Mouse (Mus musculus) megakaryocyte, embryonic 14.5 days (primary cell): ENCODE results near the gene Gpbp1l1. TPM values are rescaled to one million over a fixed set of nuclear protein-coding genes. Genes with fewer than 3 reads are reported as not detected.

Experiments used
- H3K27me3 ChIP-seq: replicated peaks from 2 replicates; pipeline ENCODE3; 2012; ENCODE audit warnings: inconsistent platforms
- H3K36me3 ChIP-seq: replicated peaks from 2 replicates; pipeline ENCODE3; 2012; ENCODE audit warnings: low read length, inconsistent platforms, mixed read lengths
- H3K4me1 ChIP-seq: 2 replicates; pipeline ENCODE4 v1.6.1; 2012; ENCODE audit warnings: inconsistent platforms
- H3K4me3 ChIP-seq: replicated peaks from 2 replicates; pipeline ENCODE3; 2012; ENCODE audit warnings: moderate library complexity, mild to moderate bottlenecking, inconsistent platforms
- H3K9me3 ChIP-seq: 2 replicates; pipeline ENCODE4 v1.6.1; 2012; ENCODE audit warnings: inconsistent platforms
- FLI1 ChIP-seq: IDR thresholded peaks from 2 replicates; pipeline ENCODE4 v1.6.1; 2012; ENCODE audit warnings: low read length, inconsistent platforms, mixed read lengths
- GATA1 ChIP-seq: IDR thresholded peaks from 3 replicates; pipeline ENCODE4 v1.6.1; 2012; ENCODE audit warnings: mixed read lengths, low read length, inconsistent platforms, borderline replicate concordance
- polyA plus RNA-seq: library from polyadenylated mRNA; stranded (reverse); fragments of >175 nt; gene quantifications from 2 replicates; pipeline ENCODE4 v1.2.3, GENCODE M21; 2012; ENCODE audit warnings: low replicate concordance; ENCODE audit not compliant: insufficient read depth

The Gpbp1l1 gene
- polyA plus RNA-seq, result 3.6 and 4.9 TPM in 2 replicates

DNA sequence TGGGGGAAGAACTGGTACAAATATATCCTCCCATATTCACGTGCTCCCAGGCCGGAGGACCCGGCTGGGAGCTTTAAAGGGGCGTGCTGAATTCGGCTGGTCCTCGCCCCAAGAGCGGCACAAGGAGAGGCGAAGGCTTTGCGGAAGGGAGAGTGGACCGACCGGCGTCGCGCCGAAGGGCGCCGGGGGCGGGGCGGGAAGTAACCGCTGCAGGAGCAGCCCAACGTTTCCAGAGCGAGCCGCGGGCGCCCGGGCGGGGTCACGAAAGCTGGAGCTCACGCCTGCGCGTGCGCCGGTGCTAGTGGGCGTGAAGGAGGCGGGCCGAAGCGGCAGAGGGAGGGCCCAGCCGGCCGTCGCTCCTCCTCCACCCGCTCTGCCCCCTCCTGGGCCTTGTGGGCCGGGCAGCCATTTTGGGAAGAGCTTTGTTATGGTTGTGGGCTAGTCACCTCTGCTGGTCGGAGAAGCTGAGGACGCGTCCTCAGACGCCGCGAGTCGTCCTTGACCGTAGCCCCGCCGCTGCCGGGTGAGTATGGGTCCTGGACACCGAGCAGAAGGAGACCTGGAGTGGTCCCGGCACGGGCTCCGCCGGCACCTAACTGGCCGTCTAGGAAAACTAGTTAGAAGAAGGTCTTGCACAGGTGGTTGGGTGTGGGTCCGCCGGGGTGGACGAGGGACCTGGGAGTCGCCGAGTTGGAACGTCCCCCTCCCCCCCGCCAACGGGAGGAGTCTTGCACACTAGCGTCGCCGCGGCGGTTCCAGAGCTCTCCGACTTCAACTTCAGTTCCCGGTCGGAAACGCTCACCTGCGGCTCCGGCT is at the start of gene Gpbp1l1:
Gene Gpbp1l1, plus strand, starts transcription at position 353 of the 816 bp plus-strand sequence.
- Histone ChIP-seq H3K27me3 (no peaks in the 10 kb centered on the region), H3K9me3 (no peaks in the 10 kb centered on the region), H3K4me3 (peak within 1 kb of the TSS; percentile 99), H3K36me3 (peaks cover 26% of the 10 kb centered on the region), H3K4me1 (peaks cover 30% of the 10 kb centered on the region)
- TF ChIP-seq FLI1, result no peak
- no peak for TF ChIP-seq GATA1

DNA sequence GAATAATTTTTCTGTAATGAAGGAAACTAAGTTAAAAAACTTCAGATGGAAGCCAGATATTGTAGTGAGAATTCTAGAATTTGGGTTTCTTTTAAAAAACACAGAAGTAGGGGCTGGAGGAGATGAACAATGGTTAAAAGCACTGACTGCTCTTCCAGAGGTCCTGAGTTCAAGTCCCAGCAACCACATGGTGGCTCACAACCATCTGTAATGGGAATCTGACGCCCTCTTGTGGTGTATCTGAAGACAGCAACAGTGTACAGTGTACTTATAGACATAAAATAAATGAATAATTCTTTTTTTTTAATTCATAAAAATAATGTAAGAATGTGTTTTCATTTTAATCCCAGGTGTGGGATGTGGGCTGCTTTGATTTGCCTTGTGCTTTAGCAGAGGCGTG is 26.3 kb upstream of the Gpbp1l1 start:
- no peaks in the 10 kb centered on the region for H3K27me3 ChIP-seq
- TF ChIP-seq FLI1 (no peak), GATA1 (no peak)
- H3K4me1 ChIP-seq, result no peaks in the 10 kb centered on the region
- no peak overlapping the region for H3K4me3 ChIP-seq
- no peaks in the 10 kb centered on the region for H3K9me3 ChIP-seq
- H3K36me3 ChIP-seq, result peaks cover 64% of the 10 kb centered on the region

DNA sequence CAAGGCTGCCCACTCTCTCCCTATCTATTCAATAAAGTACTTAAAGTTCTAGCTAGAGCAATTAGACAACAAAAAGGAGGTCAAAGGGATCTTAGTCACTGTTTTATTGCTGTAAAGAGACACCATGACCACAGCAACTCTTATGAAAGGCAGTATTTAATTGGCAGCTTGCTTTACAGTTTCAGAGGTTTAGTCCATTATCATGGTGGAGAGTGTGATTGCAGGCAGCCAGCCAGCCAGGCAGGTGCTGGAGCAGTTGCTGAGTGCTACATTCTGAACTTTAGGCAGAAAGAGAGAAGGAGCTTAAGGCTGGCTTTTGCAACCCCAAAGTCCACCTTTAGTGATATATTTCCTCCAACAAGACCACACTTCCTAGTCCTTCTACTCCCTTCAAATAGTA is 21.1 kb upstream of the Gpbp1l1 start:
- Histone ChIP-seq H3K4me1 (peaks cover 5% of the 10 kb centered on the region), H3K4me3 (peak overlapping the region; percentile 7), H3K36me3 (peaks cover 52% of the 10 kb centered on the region), H3K27me3 (no peaks in the 10 kb centered on the region), H3K9me3 (no peaks in the 10 kb centered on the region)
- TF ChIP-seq FLI1 (no peak), GATA1 (no peak)

DNA sequence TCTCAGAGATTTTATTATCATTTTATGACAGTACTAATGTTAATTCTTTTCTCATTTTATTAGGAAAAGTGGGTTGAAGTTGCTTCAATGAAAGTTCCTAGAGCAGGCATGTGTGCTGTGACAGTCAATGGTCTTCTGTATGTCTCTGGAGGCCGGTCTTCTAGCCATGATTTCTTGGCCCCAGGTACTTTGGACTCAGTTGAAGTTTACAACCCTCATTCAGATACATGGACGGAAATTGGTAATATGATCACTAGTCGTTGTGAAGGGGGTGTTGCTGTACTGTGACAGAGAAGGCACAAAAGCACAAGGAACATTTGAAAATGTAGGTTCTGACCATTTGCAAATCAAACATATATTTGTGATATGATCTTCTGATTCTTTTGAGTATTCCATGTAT is 19.7 kb upstream of the Gpbp1l1 start:
- H3K4me1 ChIP-seq, result peaks cover 5% of the 10 kb centered on the region
- no peak overlapping the region for H3K4me3 ChIP-seq
- H3K36me3 ChIP-seq, result peaks cover 44% of the 10 kb centered on the region
- no peaks in the 10 kb centered on the region for H3K27me3 ChIP-seq
- H3K9me3 ChIP-seq, result no peaks in the 10 kb centered on the region
- TF ChIP-seq FLI1 (no peak), GATA1 (no peak)

DNA sequence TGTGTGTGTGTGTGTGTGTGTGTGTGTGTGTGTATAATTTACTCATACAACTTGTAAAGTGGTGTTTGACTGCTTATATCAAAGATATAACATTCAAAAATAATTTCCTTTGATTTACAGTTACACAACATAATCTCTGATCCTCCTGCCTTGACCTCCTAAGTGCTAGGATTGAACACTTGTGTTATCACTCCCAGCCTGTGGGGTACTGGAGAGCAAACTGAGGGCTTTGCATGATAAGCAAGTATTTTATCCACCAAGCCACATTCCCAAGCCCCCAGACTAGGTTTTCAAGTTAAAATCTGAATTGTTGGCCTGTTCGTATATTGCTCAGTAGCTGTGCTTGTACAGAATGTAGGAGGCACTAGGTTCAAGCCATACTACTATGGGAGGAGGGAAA is 7.0 kb upstream of the Gpbp1l1 start:
- Histone ChIP-seq H3K4me1 (no peaks in the 10 kb centered on the region; the same call in 1 of the 2 replicates), H3K27me3 (no peaks in the 10 kb centered on the region), H3K4me3 (no peak overlapping the region), H3K36me3 (peaks cover 37% of the 10 kb centered on the region), H3K9me3 (no peaks in the 10 kb centered on the region)
- no peak for TF ChIP-seq FLI1
- TF ChIP-seq GATA1, result no peak

DNA sequence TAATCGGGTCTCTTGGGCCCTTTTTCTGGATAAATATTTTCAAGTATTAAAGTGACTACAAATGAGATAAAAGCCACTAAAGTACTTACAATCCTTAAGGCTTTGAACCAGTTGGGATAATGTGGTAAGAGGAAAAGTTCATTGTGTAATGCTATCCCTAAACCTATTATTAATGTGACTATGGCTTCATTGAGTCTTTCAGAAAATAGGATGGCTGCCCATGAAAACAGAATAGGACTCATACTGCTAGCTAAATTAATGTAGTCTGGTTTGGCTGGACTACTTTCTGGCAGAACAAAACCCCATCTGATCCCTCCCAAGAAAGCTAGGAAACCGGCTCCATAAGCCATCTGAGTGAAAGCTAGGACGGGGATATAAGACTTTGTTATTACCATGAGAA is 4.4 kb upstream of the Gpbp1l1 start:
- Histone ChIP-seq H3K4me1 (no peaks in the 10 kb centered on the region; the same call in 1 of the 2 replicates), H3K36me3 (peaks cover 37% of the 10 kb centered on the region)
- TF ChIP-seq FLI1 (no peak), GATA1 (no peak)

DNA sequence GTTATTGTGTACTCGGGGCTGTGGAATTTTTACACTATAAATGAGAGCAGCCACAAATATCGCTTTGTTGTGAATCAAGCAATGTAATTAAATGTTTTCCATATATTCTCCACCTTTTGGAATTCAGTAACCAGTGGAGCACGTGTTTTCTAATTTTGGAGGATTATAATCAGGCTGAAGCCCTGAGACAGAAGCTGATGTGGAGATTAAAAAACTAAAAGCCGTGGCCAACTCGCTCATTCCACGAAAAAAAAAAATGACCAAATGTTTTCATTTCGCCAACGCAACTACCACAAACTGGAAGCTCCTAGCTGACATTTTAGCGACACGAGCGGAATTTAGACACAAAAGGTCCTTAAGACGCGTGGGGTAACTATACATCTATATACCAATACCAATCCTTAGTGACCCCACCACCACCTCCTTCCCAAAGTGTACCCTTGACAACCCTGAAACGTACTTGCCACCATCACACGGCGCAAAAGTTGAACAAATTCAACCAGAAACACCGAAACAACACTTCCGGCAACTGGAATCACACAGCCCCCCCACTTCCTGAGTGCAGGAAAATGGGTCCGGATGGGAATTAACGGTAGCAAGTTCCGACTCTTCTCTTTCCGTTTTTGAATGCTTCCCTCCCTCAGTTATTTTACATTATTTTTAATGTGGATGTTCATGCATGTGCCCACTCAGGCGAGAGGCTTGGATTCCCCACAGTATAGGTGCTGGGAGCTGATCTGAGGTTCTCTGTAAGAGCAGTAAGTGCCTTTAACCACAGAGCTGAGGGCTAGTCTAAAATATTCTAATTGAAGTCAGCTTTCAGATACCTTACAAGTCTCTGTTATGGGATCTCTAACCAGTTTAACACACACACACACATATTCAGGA is 1.8 kb upstream of the Gpbp1l1 start, which contains the start of gene Tmem69:
Gene Tmem69, minus strand, starts transcription at position 524 of the 888 bp plus-strand sequence.
- TF ChIP-seq GATA1 (no peak), FLI1 (no peak)
- Histone ChIP-seq H3K4me3 (peak within 1 kb of the TSS; percentile 99), H3K9me3 (no peaks in the 10 kb centered on the region), H3K36me3 (peaks cover 31% of the 10 kb centered on the region), H3K27me3 (no peaks in the 10 kb centered on the region), H3K4me1 (peaks cover 12% of the 10 kb centered on the region)

More for the DNA sequence above, 4.4 kb upstream of the Gpbp1l1 start:
- Histone ChIP-seq H3K9me3 (no peaks in the 10 kb centered on the region), H3K27me3 (no peaks in the 10 kb centered on the region), H3K4me3 (no peak overlapping the region)

DNA sequence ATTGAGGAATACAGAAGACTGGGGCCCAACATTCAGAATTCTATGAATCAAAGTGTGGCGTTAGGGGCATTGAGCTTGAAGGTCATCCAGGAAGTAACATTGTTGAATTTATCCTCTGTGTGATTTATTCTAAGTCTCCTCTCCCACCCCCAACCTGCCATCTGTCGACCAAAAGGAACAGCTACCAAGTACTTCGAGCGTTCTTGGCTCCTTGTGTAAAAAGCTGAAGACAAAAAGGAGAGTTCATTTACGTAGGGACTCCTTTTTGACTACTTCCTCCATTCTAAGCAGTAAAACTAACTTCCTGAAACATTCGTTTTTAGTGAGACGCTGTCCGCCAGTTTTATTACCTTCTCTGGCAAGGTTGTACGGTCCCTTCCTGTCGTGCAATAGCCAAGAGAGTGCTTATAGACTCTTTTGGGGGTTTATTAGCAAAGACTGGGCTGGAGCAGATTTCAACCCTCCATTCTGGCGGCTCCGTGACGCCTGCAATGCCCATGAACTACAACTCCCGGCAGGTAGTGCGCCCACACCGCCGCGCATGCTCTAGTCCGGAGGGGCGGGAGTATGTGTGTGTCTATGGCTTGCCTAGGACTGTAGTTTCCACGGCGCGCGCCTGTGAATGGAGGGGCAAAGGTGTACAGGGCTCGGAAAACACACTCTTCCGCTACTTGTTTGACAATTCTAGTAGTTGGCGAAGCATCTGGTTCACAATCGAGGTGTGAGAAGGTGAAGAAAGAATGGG is 725 bp upstream of the Gpbp1l1 start:
- H3K27me3 ChIP-seq, result no peaks in the 10 kb centered on the region
- TF ChIP-seq GATA1, result no peak
- TF ChIP-seq FLI1, result no peak
- peaks cover 22% of the 10 kb centered on the region for H3K4me1 ChIP-seq
- H3K9me3 ChIP-seq, result no peaks in the 10 kb centered on the region
- H3K36me3 ChIP-seq, result peaks cover 24% of the 10 kb centered on the region
- H3K4me3 ChIP-seq, result peak overlapping the region; percentile 99
